Mouse (Mus musculus): ENCODE results near the gene Bmp7. TPM values are rescaled to one million over a fixed set of nuclear protein-coding genes. Genes with fewer than 3 reads are reported as not detected.

The Bmp7 gene
- polyA plus RNA-seq, 1 experiment = 23.5 TPM

GRCm38 (mm10) chr2:172857048-172857447 is 83.1 kb downstream of the Bmp7 start:
- Histone ChIP-seq H3K4me3 (ENCODE audit: low read depth, low read length) (no peak overlapping the region), H3K27ac (ENCODE audit: insufficient read depth, low read depth, low read length) (no peak overlapping the region), H3K4me1 (ENCODE audit: control insufficient read depth, insufficient read depth, insufficient read length, low read length) (no peaks in the 10 kb centered on the region), H3K36me3 (ENCODE audit: control insufficient read depth, insufficient read depth, low read length) (no peaks in the 10 kb centered on the region), H3K27me3 (ENCODE audit: control insufficient read depth, insufficient read depth, low read length) (0 out of 2 replicates have a peak, but pooled peaks cover 1% of the 10 kb centered on the region)
- WGBS = 53% methylated on average over 10 of the region's 10 CpGs
- TF ChIP-seq CTCF (IDR thresholded peaks at IDR 0.05; ENCODE audit: extremely low read depth, insufficient read length, insufficient replicate concordance, low read depth, low read length) (no peak), POLR2A (IDR thresholded peaks at IDR 0.05; ENCODE audit: low read depth, low read length) (no peak)

GRCm38 (mm10) chr2:172856549-172856948 is 83.6 kb downstream of the Bmp7 start:
- no peaks in the 10 kb centered on the region for H3K27me3 ChIP-seq (ENCODE audit: control insufficient read depth, insufficient read depth, low read length)
- no peak overlapping the region for H3K4me3 ChIP-seq (ENCODE audit: low read depth, low read length)
- WGBS = 53% methylated on average over 2 of the region's 2 CpGs
- TF ChIP-seq POLR2A (IDR thresholded peaks at IDR 0.05; ENCODE audit: low read depth, low read length) = no peak
- TF ChIP-seq CTCF (IDR thresholded peaks at IDR 0.05; ENCODE audit: extremely low read depth, insufficient read length, insufficient replicate concordance, low read depth, low read length) = no peak
- H3K36me3 ChIP-seq (ENCODE audit: control insufficient read depth, insufficient read depth, low read length) = no peaks in the 10 kb centered on the region
- no peak overlapping the region for H3K27ac ChIP-seq (ENCODE audit: insufficient read depth, low read depth, low read length)
- H3K4me1 ChIP-seq (ENCODE audit: control insufficient read depth, insufficient read depth, insufficient read length, low read length) = no peaks in the 10 kb centered on the region

- 57% methylated on average over 2 of the region's 2 CpGs for WGBS
- TF ChIP-seq CTCF (IDR thresholded peaks at IDR 0.05; ENCODE audit: extremely low read depth, insufficient read length, insufficient replicate concordance, low read depth, low read length) (no peak), POLR2A (IDR thresholded peaks at IDR 0.05; ENCODE audit: low read depth, low read length) (no peak)
These were observed 86.0 kb downstream of the Bmp7 start for GRCm38 (mm10) chr2:172854136-172854535.

GRCm38 (mm10) chr2:172851773-172852172 is 88.3 kb downstream of the Bmp7 start:
- H3K4me1 ChIP-seq (ENCODE audit: control insufficient read depth, insufficient read depth, insufficient read length, low read length) = no peaks in the 10 kb centered on the region
- no peaks in the 10 kb centered on the region for H3K27me3 ChIP-seq (ENCODE audit: control insufficient read depth, insufficient read depth, low read length)
- no peak overlapping the region for H3K27ac ChIP-seq (ENCODE audit: insufficient read depth, low read depth, low read length)
- no peak overlapping the region for H3K4me3 ChIP-seq (ENCODE audit: low read depth, low read length)
- 68% methylated on average over 11 of the region's 11 CpGs for WGBS
- no peaks in the 10 kb centered on the region for H3K36me3 ChIP-seq (ENCODE audit: control insufficient read depth, insufficient read depth, low read length)
- no peak for TF ChIP-seq CTCF (IDR thresholded peaks at IDR 0.05; ENCODE audit: extremely low read depth, insufficient read length, insufficient replicate concordance, low read depth, low read length)
- TF ChIP-seq POLR2A (IDR thresholded peaks at IDR 0.05; ENCODE audit: low read depth, low read length) = no peak

More at GRCm38 (mm10) chr2:172854136-172854535, 86.0 kb downstream of the Bmp7 start:
- Histone ChIP-seq H3K36me3 (ENCODE audit: control insufficient read depth, insufficient read depth, low read length) (no peaks in the 10 kb centered on the region), H3K27me3 (ENCODE audit: control insufficient read depth, insufficient read depth, low read length) (no peaks in the 10 kb centered on the region), H3K4me1 (ENCODE audit: control insufficient read depth, insufficient read depth, insufficient read length, low read length) (no peaks in the 10 kb centered on the region), H3K27ac (ENCODE audit: insufficient read depth, low read depth, low read length) (no peak overlapping the region), H3K4me3 (ENCODE audit: low read depth, low read length) (no peak overlapping the region)

GRCm38 (mm10) chr2:172848193-172848592 is 91.9 kb downstream of the Bmp7 start:
- no peak for TF ChIP-seq POLR2A (IDR thresholded peaks at IDR 0.05; ENCODE audit: low read depth, low read length)
- TF ChIP-seq CTCF (IDR thresholded peaks at IDR 0.05; ENCODE audit: extremely low read depth, insufficient read length, insufficient replicate concordance, low read depth, low read length) = peak; percentile 72; the same call in 1 of the 2 replicates
- 64% methylated on average over 6 of the region's 6 CpGs for WGBS
- no peaks in the 10 kb centered on the region for H3K36me3 ChIP-seq (ENCODE audit: control insufficient read depth, insufficient read depth, low read length)
- no peaks in the 10 kb centered on the region for H3K4me1 ChIP-seq (ENCODE audit: control insufficient read depth, insufficient read depth, insufficient read length, low read length)
- no peak overlapping the region for H3K4me3 ChIP-seq (ENCODE audit: low read depth, low read length)
- H3K27ac ChIP-seq (ENCODE audit: insufficient read depth, low read depth, low read length) = no peak overlapping the region
- H3K27me3 ChIP-seq (ENCODE audit: control insufficient read depth, insufficient read depth, low read length) = no peaks in the 10 kb centered on the region

- H3K27me3 ChIP-seq (ENCODE audit: control insufficient read depth, insufficient read depth, low read length) = no peaks in the 10 kb centered on the region
- H3K4me3 ChIP-seq (ENCODE audit: low read depth, low read length) = no peak overlapping the region
- WGBS = 69% methylated on average over 4 of the region's 4 CpGs
- H3K4me1 ChIP-seq (ENCODE audit: control insufficient read depth, insufficient read depth, insufficient read length, low read length) = no peaks in the 10 kb centered on the region
- no peak overlapping the region for H3K27ac ChIP-seq (ENCODE audit: insufficient read depth, low read depth, low read length)
- no peaks in the 10 kb centered on the region for H3K36me3 ChIP-seq (ENCODE audit: control insufficient read depth, insufficient read depth, low read length)
- no peak for TF ChIP-seq CTCF (IDR thresholded peaks at IDR 0.05; ENCODE audit: extremely low read depth, insufficient read length, insufficient replicate concordance, low read depth, low read length)
- no peak for TF ChIP-seq POLR2A (IDR thresholded peaks at IDR 0.05; ENCODE audit: low read depth, low read length)
These were observed 93.9 kb downstream of the Bmp7 start for GRCm38 (mm10) chr2:172846311-172846575.

GRCm38 (mm10) chr2:172845536-172846310 is 94.4 kb downstream of the Bmp7 start:
- Histone ChIP-seq H3K27ac (ENCODE audit: insufficient read depth, low read depth, low read length) (no peak overlapping the region), H3K4me1 (ENCODE audit: control insufficient read depth, insufficient read depth, insufficient read length, low read length) (no peaks in the 10 kb centered on the region), H3K27me3 (ENCODE audit: control insufficient read depth, insufficient read depth, low read length) (no peaks in the 10 kb centered on the region), H3K4me3 (ENCODE audit: low read depth, low read length) (no peak overlapping the region), H3K36me3 (ENCODE audit: control insufficient read depth, insufficient read depth, low read length) (no peaks in the 10 kb centered on the region)
- TF ChIP-seq POLR2A (IDR thresholded peaks at IDR 0.05; ENCODE audit: low read depth, low read length) = no peak
- no peak for TF ChIP-seq CTCF (IDR thresholded peaks at IDR 0.05; ENCODE audit: extremely low read depth, insufficient read length, insufficient replicate concordance, low read depth, low read length)
- 65% methylated on average over 31 of the region's 31 CpGs for WGBS

Data from small intestine, adult 2 months (tissue).